Mouse (Mus musculus): ENCODE measurements around the gene Hagh.

GRCm38 (mm10) chr17:24873695-24874404 is 33.9 kb downstream of the Hagh start:
- no peak for TF ChIP-seq CTCF (IDR thresholded peaks at IDR 0.05; ENCODE audit: control insufficient read depth, insufficient read depth, low read length)
- TF ChIP-seq POLR2A (IDR thresholded peaks at IDR 0.05; ENCODE audit: borderline replicate concordance, control insufficient read depth, low read depth, low read length) = no peak

All from bone marrow, adult 2 months (tissue).